Mouse (Mus musculus): ENCODE results near the gene Rps8. TPM values are rescaled to one million over a fixed set of nuclear protein-coding genes. Genes with fewer than 3 reads are reported as not detected.

Rps8 gene
- polyA plus RNA-seq, 1 experiment from 2014 or later: 830 TPM

- peak overlapping the region; percentile 93 for H3K27ac ChIP-seq (replicated peaks)
- WGBS: 81% methylated on average over 5 of the region's 5 CpGs
- peaks cover 33% of the 10 kb centered on the region for H3K4me1 ChIP-seq
Observed at GRCm38 (mm10) chr4:117119636-117120035, 36.4 kb downstream of the Rps8 start.

GRCm38 (mm10) chr4:117117931-117118330, 38.1 kb downstream of the Rps8 start:
- H3K9me3 ChIP-seq (replicated peaks): no peaks in the 10 kb centered on the region
- no peak overlapping the region for H3K27ac ChIP-seq (replicated peaks)
- 95% methylated on average over 7 of the region's 7 CpGs for WGBS
- H3K27me3 ChIP-seq (ENCODE audit: low read depth, poor library complexity, severe bottlenecking): no peaks in the 10 kb centered on the region
- no peak for DNase-seq (ENCODE audit: low spot score)
- no peak overlapping the region for H3K4me3 ChIP-seq
- H3K4me1 ChIP-seq: peaks cover 20% of the 10 kb centered on the region
- H3K36me3 ChIP-seq: peaks cover 35% of the 10 kb centered on the region

More at GRCm38 (mm10) chr4:117119636-117120035, 36.4 kb downstream of the Rps8 start:
- Histone ChIP-seq H3K9me3 (replicated peaks) (no peaks in the 10 kb centered on the region), H3K36me3 (peaks cover 18% of the 10 kb centered on the region), H3K27me3 (ENCODE audit: low read depth, poor library complexity, severe bottlenecking) (no peaks in the 10 kb centered on the region), H3K4me3 (peak overlapping the region; percentile 83)
- no peak for DNase-seq (ENCODE audit: low spot score)

GRCm38 (mm10) chr4:117115592-117115991, 40.5 kb downstream of the Rps8 start:
- H3K27me3 ChIP-seq (ENCODE audit: low read depth, poor library complexity, severe bottlenecking): no peaks in the 10 kb centered on the region
- H3K27ac ChIP-seq (replicated peaks): no peak overlapping the region
- H3K9me3 ChIP-seq (replicated peaks): no peaks in the 10 kb centered on the region
- no peak overlapping the region for H3K4me3 ChIP-seq
- DNase-seq (ENCODE audit: low spot score): no peak
- peaks cover 56% of the 10 kb centered on the region for H3K36me3 ChIP-seq
- WGBS: 92% methylated on average over 5 of the region's 5 CpGs
- peaks cover 8% of the 10 kb centered on the region for H3K4me1 ChIP-seq

- Histone ChIP-seq H3K27me3 (ENCODE audit: low read depth, poor library complexity, severe bottlenecking) (no peaks in the 10 kb centered on the region), H3K27ac (replicated peaks) (no peak overlapping the region), H3K4me3 (no peak overlapping the region), H3K9me3 (replicated peaks) (no peaks in the 10 kb centered on the region), H3K4me1 (no peaks in the 10 kb centered on the region), H3K36me3 (peaks cover 79% of the 10 kb centered on the region)
- WGBS: 67% methylated on average over 1 of the region's 1 CpGs
- no peak for DNase-seq (ENCODE audit: low spot score)
Observed at GRCm38 (mm10) chr4:117113237-117113636, 42.8 kb downstream of the Rps8 start.

GRCm38 (mm10) chr4:117110985-117111384, 45.1 kb downstream of the Rps8 start:
- 93% methylated on average over 11 of the region's 11 CpGs for WGBS
- Histone ChIP-seq H3K4me1 (no peaks in the 10 kb centered on the region), H3K27ac (replicated peaks) (no peak overlapping the region; the same call in 1 of the 2 replicates), H3K4me3 (no peak overlapping the region), H3K36me3 (peaks cover 95% of the 10 kb centered on the region), H3K9me3 (replicated peaks) (no peaks in the 10 kb centered on the region), H3K27me3 (ENCODE audit: low read depth, poor library complexity, severe bottlenecking) (no peaks in the 10 kb centered on the region)
- no peak for DNase-seq (ENCODE audit: low spot score)

- Histone ChIP-seq H3K27ac (replicated peaks) (no peak overlapping the region), H3K4me3 (no peak overlapping the region), H3K27me3 (ENCODE audit: low read depth, poor library complexity, severe bottlenecking) (no peaks in the 10 kb centered on the region), H3K4me1 (peaks cover 6% of the 10 kb centered on the region), H3K9me3 (replicated peaks) (no peaks in the 10 kb centered on the region), H3K36me3 (peaks cover 95% of the 10 kb centered on the region)
- DNase-seq (ENCODE audit: low spot score): no peak
- 93% methylated on average over 13 of the region's 13 CpGs for WGBS
Observed at GRCm38 (mm10) chr4:117110249-117110648, 45.8 kb downstream of the Rps8 start.

GRCm38 (mm10) chr4:117109330-117109729, 46.7 kb downstream of the Rps8 start:
- no peaks in the 10 kb centered on the region for H3K9me3 ChIP-seq (replicated peaks)
- H3K4me3 ChIP-seq: no peak overlapping the region
- peaks cover 9% of the 10 kb centered on the region for H3K4me1 ChIP-seq
- peaks cover 96% of the 10 kb centered on the region for H3K36me3 ChIP-seq
- H3K27ac ChIP-seq (replicated peaks): peak overlapping the region; percentile 46; the same call in 1 of the 2 replicates
- 92% methylated on average over 25 of the region's 25 CpGs for WGBS
- DNase-seq (ENCODE audit: low spot score): no peak
- H3K27me3 ChIP-seq (ENCODE audit: low read depth, poor library complexity, severe bottlenecking): no peaks in the 10 kb centered on the region

GRCm38 (mm10) chr4:117108524-117108849, 47.6 kb downstream of the Rps8 start:
- Histone ChIP-seq H3K4me3 (no peak overlapping the region), H3K27me3 (ENCODE audit: low read depth, poor library complexity, severe bottlenecking) (no peaks in the 10 kb centered on the region), H3K9me3 (replicated peaks) (no peaks in the 10 kb centered on the region), H3K27ac (replicated peaks) (no peak overlapping the region), H3K4me1 (peaks cover 9% of the 10 kb centered on the region), H3K36me3 (peaks cover 96% of the 10 kb centered on the region)
- no peak for DNase-seq (ENCODE audit: low spot score)
- 98% methylated on average over 6 of the region's 6 CpGs for WGBS

GRCm38 (mm10) chr4:117107813-117108523, 48.1 kb downstream of the Rps8 start:
- no peak overlapping the region for H3K27ac ChIP-seq (replicated peaks)
- H3K4me1 ChIP-seq: peaks cover 9% of the 10 kb centered on the region
- no peak for DNase-seq (ENCODE audit: low spot score)
- H3K36me3 ChIP-seq: peaks cover 95% of the 10 kb centered on the region
- no peak overlapping the region for H3K4me3 ChIP-seq
- WGBS: 92% methylated on average over 18 of the region's 18 CpGs
- H3K9me3 ChIP-seq (replicated peaks): no peaks in the 10 kb centered on the region
- H3K27me3 ChIP-seq (ENCODE audit: low read depth, poor library complexity, severe bottlenecking): no peaks in the 10 kb centered on the region

- 81% methylated on average over 10 of the region's 10 CpGs for WGBS
Observed at GRCm38 (mm10) chr4:117105127-117105526, 50.9 kb downstream of the Rps8 start.

GRCm38 (mm10) chr4:117104672-117105071, 51.4 kb downstream of the Rps8 start:
- DNase-seq (ENCODE audit: low spot score): no peak
- Histone ChIP-seq H3K4me1 (peaks cover 17% of the 10 kb centered on the region), H3K27ac (replicated peaks) (no peak overlapping the region; the same call in 1 of the 2 replicates), H3K9me3 (replicated peaks) (no peaks in the 10 kb centered on the region), H3K27me3 (ENCODE audit: low read depth, poor library complexity, severe bottlenecking) (peaks cover 12% of the 10 kb centered on the region), H3K4me3 (no peak overlapping the region), H3K36me3 (peaks cover 95% of the 10 kb centered on the region)
- WGBS: 81% methylated on average over 10 of the region's 10 CpGs

More at GRCm38 (mm10) chr4:117105127-117105526, 50.9 kb downstream of the Rps8 start:
- peaks cover 17% of the 10 kb centered on the region for H3K4me1 ChIP-seq
- DNase-seq (ENCODE audit: low spot score): no peak
- peaks cover 8% of the 10 kb centered on the region for H3K27me3 ChIP-seq (ENCODE audit: low read depth, poor library complexity, severe bottlenecking)
- no peak overlapping the region; the same call in 1 of the 2 replicates for H3K27ac ChIP-seq (replicated peaks)
- H3K4me3 ChIP-seq: no peak overlapping the region
- peaks cover 95% of the 10 kb centered on the region for H3K36me3 ChIP-seq
- H3K9me3 ChIP-seq (replicated peaks): no peaks in the 10 kb centered on the region

Measured in midbrain, embryonic 10.5 days (tissue).